Mouse (Mus musculus) forebrain, embryonic 16.5 days (tissue): ENCODE data around the gene Nmnat2. TPM values are rescaled to one million over a fixed set of nuclear protein-coding genes. Genes with fewer than 3 reads are reported as not detected.
"Not testable (repeated sequence)": the region's sequence is repeated elsewhere in the genome, so short reads cannot be mapped to it uniquely, and the experiment has no call there.

Experiments used
- ATAC-seq: fragments of 200-750 bp; cut with Nextera tagmentation; 2 replicates; pipeline ENCODE4 v1.8.0; 2017; ENCODE audit warnings: mild to moderate bottlenecking, moderate library complexity
- H3K27ac ChIP-seq: fragments of 300-500 bp; sonication (generic); 2 replicates; pipeline ENCODE4 v1.5.1; 2014; ENCODE audit warnings: low read length, control low read depth
- H3K27me3 ChIP-seq: fragments of 300-500 bp; sonication (generic); replicated peaks from 2 replicates; pipeline ENCODE4 v1.6.1; 2014; ENCODE audit warnings: low read length; ENCODE audit not compliant: control insufficient read depth, insufficient read depth
- H3K36me3 ChIP-seq: fragments of 300-500 bp; sonication (generic); 2 replicates; pipeline ENCODE4 v1.6.1; 2014; ENCODE audit not compliant: control insufficient read depth, insufficient read depth
- H3K4me1 ChIP-seq: fragments of 300-500 bp; sonication (generic); replicated peaks from 2 replicates; pipeline ENCODE4 v1.6.1; 2014; ENCODE audit warnings: low read length; ENCODE audit not compliant: control insufficient read depth, insufficient read depth
- H3K4me2 ChIP-seq: fragments of 300-500 bp; sonication (generic); 2 replicates; pipeline ENCODE4 v1.6.1; 2014; ENCODE audit warnings: mild to moderate bottlenecking, low read length, control low read depth
- H3K4me3 ChIP-seq: fragments of 300-500 bp; sonication (generic); replicated peaks from 2 replicates; pipeline ENCODE4 v1.5.1; 2014; ENCODE audit warnings: mild to moderate bottlenecking, low read length, control low read depth
- H3K9ac ChIP-seq: fragments of 300-500 bp; sonication (generic); replicated peaks from 2 replicates; pipeline ENCODE4 v1.6.1; 2014; ENCODE audit warnings: low read depth, low read length, control low read depth
- H3K9me3 ChIP-seq: fragments of 300-500 bp; sonication (generic); 2 replicates; pipeline ENCODE4 v1.6.1; 2016; ENCODE audit warnings: low read length; ENCODE audit not compliant: control insufficient read depth
- WGBS: fragments of 180-500 bp; shearing (Covaris S2); extraction: QIAGEN DNeasy Blood & Tissue Kit; methylation state at CpG from one replicate; pipeline ENCODE4 v1.1.7; 2014; 5-methylcytosine and 5-hydroxymethylcytosine counted together
- polyA plus RNA-seq: library from polyadenylated mRNA; unstranded; fragments of >200 nt; fragmentation: Nextera tagmentation; extraction: Ambion mirVana; gene quantifications from 2 replicates; pipeline ENCODE4 v1.2.1, GENCODE M21; 2015

Gene Nmnat2
- polyA plus RNA-seq, 1 experiment from 2014 or later = 85.6 TPM

GRCm38 (mm10) chr1:153072711-153073110, 117.9 kb downstream of the Nmnat2 start:
- no peak overlapping the region for H3K4me3 ChIP-seq
- H3K4me2 ChIP-seq = no peak overlapping the region
- H3K27me3 ChIP-seq = peaks cover 10% of the 10 kb centered on the region
- no peak overlapping the region for H3K27ac ChIP-seq
- no peaks in the 10 kb centered on the region for H3K36me3 ChIP-seq
- H3K9ac ChIP-seq = no peak overlapping the region
- 30% methylated on average over 10 of the region's 10 CpGs for WGBS
- H3K9me3 ChIP-seq = no peaks in the 10 kb centered on the region
- H3K4me1 ChIP-seq = peaks cover 34% of the 10 kb centered on the region
- ATAC-seq = no peak

- no peaks in the 10 kb centered on the region for H3K9me3 ChIP-seq
- no peaks in the 10 kb centered on the region for H3K36me3 ChIP-seq
- no peak for ATAC-seq
- H3K4me1 ChIP-seq = peaks cover 34% of the 10 kb centered on the region
- H3K27me3 ChIP-seq = peaks cover 10% of the 10 kb centered on the region
- H3K9ac ChIP-seq = no peak overlapping the region
- H3K27ac ChIP-seq = no peak overlapping the region
- peak overlapping the region; percentile 21; the same call in 1 of the 2 replicates for H3K4me2 ChIP-seq
- 5% methylated on average over 9 of the region's 9 CpGs for WGBS
- H3K4me3 ChIP-seq = no peak overlapping the region
Measured at GRCm38 (mm10) chr1:153073441-153073840, 118.6 kb downstream of the Nmnat2 start.

- H3K9me3 ChIP-seq = no peaks in the 10 kb centered on the region
- no peak overlapping the region for H3K4me2 ChIP-seq
- ATAC-seq = peak; percentile 60
- H3K27me3 ChIP-seq = peaks cover 10% of the 10 kb centered on the region
- H3K36me3 ChIP-seq = no peaks in the 10 kb centered on the region
- no peak overlapping the region for H3K4me3 ChIP-seq
- 23% methylated on average over 3 of the region's 3 CpGs for WGBS
- peaks cover 34% of the 10 kb centered on the region for H3K4me1 ChIP-seq
- no peak overlapping the region for H3K9ac ChIP-seq
- peak overlapping the region; percentile 4 for H3K27ac ChIP-seq
Measured at GRCm38 (mm10) chr1:153075087-153075736, 120.4 kb downstream of the Nmnat2 start.

DNA sequence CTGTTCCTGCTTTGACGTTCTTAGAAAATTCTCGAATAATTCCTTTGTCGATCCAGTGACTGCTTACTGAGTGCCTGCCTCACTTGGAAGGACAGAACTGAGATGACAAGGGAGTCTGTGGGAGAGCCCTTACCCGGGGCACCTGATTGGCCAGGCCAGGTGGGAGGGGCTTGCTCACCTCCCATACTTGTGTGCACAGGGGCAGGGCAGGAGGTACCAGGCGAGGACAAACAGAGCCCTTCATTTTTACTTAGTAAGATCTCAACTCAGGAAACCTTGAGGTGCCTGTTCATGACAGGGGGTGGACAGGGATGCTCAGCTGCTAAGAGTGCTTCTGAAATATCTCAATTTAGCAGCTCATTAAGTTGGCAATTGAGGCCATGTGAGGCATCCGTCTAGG, 121.2 kb downstream of the Nmnat2 start:
- Histone ChIP-seq H3K36me3 (no peaks in the 10 kb centered on the region), H3K4me3 (no peak overlapping the region), H3K27me3 (peaks cover 10% of the 10 kb centered on the region), H3K4me2 (no peak overlapping the region), H3K4me1 (peaks cover 34% of the 10 kb centered on the region), H3K9ac (no peak overlapping the region), H3K27ac (no peak overlapping the region), H3K9me3 (no peaks in the 10 kb centered on the region)
- 31% methylated on average over 6 of the region's 6 CpGs for WGBS
- 0 out of 2 replicates have a peak, but pooled peaks have one; percentile 7 for ATAC-seq

GRCm38 (mm10) chr1:153083233-153083632, 128.4 kb downstream of the Nmnat2 start:
- H3K9ac ChIP-seq, H3K9me3 ChIP-seq, H3K36me3 ChIP-seq, H3K27me3 ChIP-seq, H3K4me1 ChIP-seq, H3K4me2 ChIP-seq, H3K27ac ChIP-seq, ATAC-seq, H3K4me3 ChIP-seq: not testable (repeated sequence)
- WGBS = 83% methylated on average over 8 of the region's 14 CpGs

DNA sequence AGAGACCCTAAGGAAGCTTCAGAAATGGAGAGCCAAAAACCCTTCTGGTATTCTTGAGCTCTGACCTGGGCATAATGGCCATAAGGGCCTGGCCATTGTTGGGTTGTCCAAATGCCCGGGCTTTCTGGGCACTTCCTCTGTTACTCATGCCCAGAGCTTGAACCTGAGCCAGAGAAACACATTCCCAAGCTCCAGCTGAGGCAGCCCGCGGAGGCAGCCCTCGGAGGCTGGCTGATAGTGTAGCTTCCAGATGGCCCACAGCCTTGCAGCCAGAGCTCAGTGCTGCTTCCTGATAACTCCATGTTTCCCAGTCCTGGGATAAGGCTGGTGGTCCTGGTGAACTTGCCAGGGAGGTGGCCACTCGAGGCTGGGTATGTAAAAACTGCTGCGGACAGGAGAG, 129.4 kb downstream of the Nmnat2 start:
- Histone ChIP-seq H3K9me3 (no peaks in the 10 kb centered on the region), H3K27me3 (no peaks in the 10 kb centered on the region), H3K4me1 (peaks cover 5% of the 10 kb centered on the region), H3K27ac (no peak overlapping the region), H3K4me3 (no peak overlapping the region), H3K4me2 (no peak overlapping the region), H3K9ac (no peak overlapping the region), H3K36me3 (no peaks in the 10 kb centered on the region; the same call in 1 of the 2 replicates)
- ATAC-seq = peak; percentile 47
- WGBS = 37% methylated on average over 6 of the region's 6 CpGs

DNA sequence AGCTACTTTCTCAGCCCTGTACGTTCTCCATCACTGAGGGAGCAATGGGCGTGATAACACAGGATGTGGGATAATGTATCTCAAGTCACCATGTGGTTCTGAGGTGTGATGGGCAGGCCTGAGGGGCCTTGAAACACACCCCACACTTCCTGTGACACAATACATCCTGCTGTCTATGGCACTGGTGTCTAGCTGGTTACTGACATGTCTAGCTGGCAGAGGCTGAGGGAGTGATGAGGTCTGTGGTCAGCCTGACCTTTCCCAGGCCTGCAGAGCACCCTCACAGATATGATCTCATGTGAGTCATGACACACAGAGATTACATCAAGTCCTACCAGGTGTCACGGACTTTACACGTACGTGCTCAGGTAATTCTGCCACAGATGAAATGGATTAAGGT, 130.4 kb downstream of the Nmnat2 start:
- Histone ChIP-seq H3K27ac (no peak overlapping the region), H3K4me3 (no peak overlapping the region), H3K4me2 (no peak overlapping the region), H3K9me3 (no peaks in the 10 kb centered on the region), H3K4me1 (peaks cover 5% of the 10 kb centered on the region), H3K9ac (no peak overlapping the region), H3K27me3 (no peaks in the 10 kb centered on the region), H3K36me3 (no peaks in the 10 kb centered on the region; the same call in 1 of the 2 replicates)
- WGBS = 97% methylated on average over 5 of the region's 5 CpGs
- ATAC-seq = no peak

DNA sequence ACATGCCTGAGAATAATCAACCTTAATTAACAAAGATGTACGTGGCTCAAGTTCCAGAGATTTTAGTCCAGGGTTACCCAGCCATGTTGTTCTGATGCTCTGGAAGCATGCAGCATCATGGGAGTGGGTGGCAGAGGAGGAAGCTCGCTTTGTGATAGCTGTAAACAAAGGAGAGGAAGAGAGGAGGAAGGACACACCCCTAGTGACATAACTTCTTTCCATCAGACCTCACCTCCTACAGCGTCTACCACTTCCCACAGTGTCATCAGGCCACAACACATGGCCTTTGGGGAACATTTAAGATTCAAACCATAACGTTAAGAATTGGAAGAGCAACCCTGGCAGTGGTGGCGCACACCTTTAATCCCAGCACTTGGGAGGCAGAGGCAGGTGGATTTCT, 133.0 kb downstream of the Nmnat2 start:
- Histone ChIP-seq H3K9me3 (no peaks in the 10 kb centered on the region), H3K27ac (no peak overlapping the region), H3K4me1 (peaks cover 7% of the 10 kb centered on the region), H3K36me3 (no peaks in the 10 kb centered on the region; the same call in 1 of the 2 replicates), H3K9ac (no peak overlapping the region), H3K4me3 (no peak overlapping the region), H3K27me3 (no peaks in the 10 kb centered on the region), H3K4me2 (no peak overlapping the region)
- ATAC-seq = no peak
- WGBS = 84% methylated on average over 5 of the region's 5 CpGs

DNA sequence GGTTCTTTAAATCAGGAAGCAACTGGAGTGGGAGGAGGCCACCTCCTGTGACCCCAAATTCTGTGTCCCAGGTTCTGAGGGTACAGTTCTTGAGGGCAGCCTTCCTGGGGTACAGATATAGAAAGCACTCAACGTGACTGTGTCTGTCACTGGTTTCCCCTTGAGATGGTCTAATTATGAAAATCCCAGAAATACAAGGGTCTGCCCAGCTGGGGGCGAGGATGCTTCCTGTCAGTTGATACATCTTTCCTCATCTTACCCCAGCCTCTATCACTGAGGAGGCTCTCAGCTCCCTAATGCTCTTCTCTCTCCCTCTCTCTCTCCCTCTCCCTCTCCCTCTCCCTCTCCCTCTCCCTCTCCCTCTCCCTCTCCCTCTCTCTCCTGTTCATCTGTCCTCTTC, 135.3 kb downstream of the Nmnat2 start:
- H3K4me3 ChIP-seq = no peak overlapping the region
- ATAC-seq = no peak
- no peaks in the 10 kb centered on the region for H3K27me3 ChIP-seq
- no peak overlapping the region for H3K27ac ChIP-seq
- no peaks in the 10 kb centered on the region; the same call in 1 of the 2 replicates for H3K36me3 ChIP-seq
- peaks cover 7% of the 10 kb centered on the region; the same call in 1 of the 2 replicates for H3K4me1 ChIP-seq
- 78% methylated on average over 2 of the region's 2 CpGs for WGBS
- no peaks in the 10 kb centered on the region for H3K9me3 ChIP-seq
- H3K9ac ChIP-seq = no peak overlapping the region
- no peak overlapping the region for H3K4me2 ChIP-seq
